Mouse (Mus musculus) T-helper 1 cell (primary cell): ENCODE measurements around the gene Nmnat2.

Experiments
- in situ Hi-C: fragments of 300-600 bp; cut with MboI, MseI; formaldehyde crosslinking; loops from one replicate; pipeline ENCODE4 v1.15.1; 2025; ENCODE audit warnings: high pct_unique_total_duplicates

Nmnat2 gene

GRCm38 (mm10) chr1:153016465-153017163 is 61.8 kb downstream of the Nmnat2 start:
- in situ Hi-C loops, result no loop called here

GRCm38 (mm10) chr1:153019128-153019527 is 64.3 kb downstream of the Nmnat2 start:
- in situ Hi-C loops, result no loop called here

- in situ Hi-C loops, result no loop called here
Measured at GRCm38 (mm10) chr1:153019623-153020022, 64.8 kb downstream of the Nmnat2 start.

GRCm38 (mm10) chr1:153021034-153021638 is 66.3 kb downstream of the Nmnat2 start:
- in situ Hi-C loops, result no loop called here

- in situ Hi-C loops, result no loop called here
Measured at GRCm38 (mm10) chr1:153023018-153023417, 68.2 kb downstream of the Nmnat2 start.

GRCm38 (mm10) chr1:153023875-153024274 is 69.1 kb downstream of the Nmnat2 start:
- in situ Hi-C loops, result no loop called here

GRCm38 (mm10) chr1:153024453-153024852 is 69.7 kb downstream of the Nmnat2 start:
- in situ Hi-C loops, result no loop called here

- in situ Hi-C loops, result no loop called here
Measured at GRCm38 (mm10) chr1:153031345-153031744, 76.6 kb downstream of the Nmnat2 start.

GRCm38 (mm10) chr1:153031954-153032353 is 77.2 kb downstream of the Nmnat2 start:
- in situ Hi-C loops, result no loop called here

- in situ Hi-C loops, result no loop called here
Measured at GRCm38 (mm10) chr1:153033145-153033908, 78.5 kb downstream of the Nmnat2 start.

GRCm38 (mm10) chr1:153034064-153034463 is 79.3 kb downstream of the Nmnat2 start:
- in situ Hi-C loops, result no loop called here

GRCm38 (mm10) chr1:153035328-153035944 is 80.6 kb downstream of the Nmnat2 start:
- in situ Hi-C loops, result no loop called here

GRCm38 (mm10) chr1:153037353-153038345 is 82.9 kb downstream of the Nmnat2 start:
- in situ Hi-C loops, result no loop called here

- in situ Hi-C loops, result no loop called here
Measured at GRCm38 (mm10) chr1:153040091-153040490, 85.3 kb downstream of the Nmnat2 start.

- in situ Hi-C loops, result no loop called here
Measured at GRCm38 (mm10) chr1:153041046-153041445, 86.3 kb downstream of the Nmnat2 start.

- in situ Hi-C loops, result no loop called here
Measured at GRCm38 (mm10) chr1:153042318-153042717, 87.5 kb downstream of the Nmnat2 start.

GRCm38 (mm10) chr1:153043332-153043731 is 88.5 kb downstream of the Nmnat2 start:
- in situ Hi-C loops, result no loop called here

GRCm38 (mm10) chr1:153045368-153045767 is 90.6 kb downstream of the Nmnat2 start:
- in situ Hi-C loops, result no loop called here

GRCm38 (mm10) chr1:153048147-153048878 is 93.5 kb downstream of the Nmnat2 start:
- in situ Hi-C loops, result no loop called here

GRCm38 (mm10) chr1:153049451-153049850 is 94.7 kb downstream of the Nmnat2 start:
- in situ Hi-C loops, result no loop called here
